Mouse (Mus musculus) A20 (cell line): Measurements from ENCODE around the gene Fbp2.
A peak's percentile ranks its signal among the peaks of the same experiment; 100 is the strongest.

Experiments used
- DNase-seq: peaks from one replicate; pipeline ENCODE4 v3.0.0-alpha.2; 2011; ENCODE audit warnings: low read depth, low spot score

The Fbp2 gene

DNA sequence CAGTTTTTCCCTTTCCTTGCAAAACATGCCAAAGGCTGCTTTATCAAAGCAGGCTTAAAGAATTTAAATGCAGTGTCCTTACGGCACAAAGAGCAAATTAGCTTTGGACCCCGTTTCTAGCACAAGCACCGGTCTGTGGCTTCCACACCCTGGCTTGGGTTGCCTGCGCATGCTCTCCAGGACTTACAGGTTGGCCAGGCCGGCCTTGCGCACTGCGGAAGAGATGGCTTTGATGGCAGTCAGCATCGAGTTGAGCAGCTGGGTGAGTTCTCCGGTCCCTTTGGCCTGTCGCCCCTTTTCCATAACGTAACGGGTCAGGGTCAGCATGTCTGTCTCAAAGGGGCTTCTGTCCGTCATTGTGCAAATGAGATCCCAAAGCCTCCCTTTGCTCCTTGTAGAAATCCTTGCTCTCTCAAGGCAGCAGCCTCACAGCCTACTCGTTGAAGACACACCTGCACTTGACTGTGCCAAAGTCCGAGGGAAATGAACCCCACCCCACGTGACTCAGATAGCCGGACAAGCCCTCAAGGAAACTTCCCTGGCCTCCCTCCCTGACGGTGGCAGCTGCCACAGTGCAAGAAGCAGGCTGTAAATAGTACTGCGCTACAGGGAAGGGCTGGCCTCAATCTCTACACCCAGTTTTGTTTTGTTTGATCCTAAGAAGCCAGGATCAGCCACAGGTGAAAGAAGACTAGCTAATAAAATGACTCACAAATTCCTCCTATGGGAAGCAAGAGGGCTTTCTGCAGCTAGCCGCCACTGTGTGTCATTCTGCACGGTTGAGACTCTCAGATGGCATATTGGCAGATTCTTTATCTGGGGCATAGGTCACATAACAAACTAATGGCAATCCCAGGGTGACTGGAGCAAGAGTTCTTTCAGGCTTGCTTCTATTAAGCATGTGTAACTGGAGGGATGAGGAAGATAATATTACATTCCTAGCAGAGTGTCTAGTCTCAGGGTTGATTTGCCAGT, at the start of gene Fbp2:
Fbp2 (minus strand) TSS at position 482 of the 975 bp plus-strand sequence.
- DNase-seq = no peak

DNA sequence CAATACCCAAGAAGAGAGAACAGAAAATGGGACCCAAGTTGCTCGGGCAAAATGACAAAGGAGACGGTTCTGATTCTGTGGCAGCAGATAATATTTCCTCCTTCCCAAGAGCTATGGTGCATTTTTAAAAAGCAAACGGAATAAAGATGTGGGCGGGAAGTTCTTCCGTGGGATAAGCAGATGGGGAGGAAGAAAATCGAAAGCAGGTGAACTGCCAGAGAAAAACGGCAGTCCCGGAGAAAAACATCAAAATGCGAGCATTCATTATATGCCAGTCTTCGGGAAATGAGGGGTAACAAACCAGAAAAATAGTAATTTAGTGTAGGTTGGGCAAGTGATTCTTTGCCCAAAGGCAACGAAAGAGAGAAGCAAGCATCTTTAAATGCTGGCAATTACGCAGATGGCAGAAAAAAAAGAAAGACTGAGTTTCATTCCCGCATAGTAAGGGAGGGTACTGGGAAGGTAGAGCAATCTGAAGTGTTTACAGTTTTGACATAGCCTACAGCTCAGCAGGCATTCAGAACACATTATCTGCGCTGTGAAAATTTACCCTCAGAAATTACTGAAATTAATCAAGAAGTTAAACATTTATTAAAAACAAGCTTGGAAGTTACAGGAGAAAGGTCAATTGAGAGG, 49.4 kb upstream of the Fbp2 start:
- DNase-seq = no peak

DNA sequence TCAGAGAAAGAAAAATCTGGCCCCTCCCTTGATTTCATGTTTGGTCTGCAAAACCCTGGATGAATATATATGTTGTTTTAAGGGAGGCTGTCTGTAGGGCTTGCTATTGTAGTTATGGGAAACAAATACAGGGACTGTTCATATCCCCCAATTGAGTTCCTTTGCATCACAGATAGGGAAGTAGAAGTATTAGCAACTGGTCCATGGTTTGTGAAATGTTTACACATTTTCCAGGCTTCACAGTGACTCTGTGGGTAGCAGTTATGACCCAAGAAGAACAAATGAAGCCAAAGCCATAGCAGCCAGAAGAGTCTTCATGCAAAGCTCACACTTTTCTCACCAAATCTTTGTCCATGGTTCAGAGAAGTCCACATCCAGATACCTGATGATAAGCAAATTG, 42.9 kb upstream of the Fbp2 start:
- DNase-seq = no peak

DNA sequence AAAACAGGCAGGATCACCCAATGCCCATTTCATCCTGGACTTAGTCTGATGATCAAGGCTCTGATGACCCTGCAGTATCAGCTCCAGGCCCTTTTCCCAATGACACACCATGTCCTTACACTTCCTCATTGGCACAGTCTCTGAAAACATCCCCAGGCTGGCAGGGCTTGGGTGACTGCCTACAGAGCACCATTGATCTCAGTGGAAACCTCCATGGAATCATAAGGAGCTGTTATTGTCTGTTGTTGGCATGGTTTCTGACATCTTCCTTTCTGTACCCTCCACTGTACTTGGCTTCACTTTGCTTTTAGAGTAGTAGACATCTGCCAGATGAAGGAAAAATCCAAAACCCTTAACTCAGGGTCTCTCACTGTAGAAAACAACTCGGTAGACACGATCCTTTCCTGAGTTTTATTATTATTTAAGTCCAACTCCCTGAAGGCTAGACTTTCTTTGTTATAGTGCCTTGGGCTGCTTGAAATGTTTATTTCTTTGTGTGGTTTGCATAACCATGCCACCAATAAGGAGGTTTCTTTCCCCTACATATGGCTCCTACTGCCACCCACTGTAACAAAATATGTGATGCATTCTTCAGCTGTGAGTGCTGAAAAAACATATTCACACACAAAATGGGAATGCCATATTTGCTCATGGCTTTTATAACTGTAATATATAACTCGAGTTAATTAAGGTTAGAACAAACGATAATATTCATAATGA, 39.9 kb upstream of the Fbp2 start:
- DNase-seq = no peak

DNA sequence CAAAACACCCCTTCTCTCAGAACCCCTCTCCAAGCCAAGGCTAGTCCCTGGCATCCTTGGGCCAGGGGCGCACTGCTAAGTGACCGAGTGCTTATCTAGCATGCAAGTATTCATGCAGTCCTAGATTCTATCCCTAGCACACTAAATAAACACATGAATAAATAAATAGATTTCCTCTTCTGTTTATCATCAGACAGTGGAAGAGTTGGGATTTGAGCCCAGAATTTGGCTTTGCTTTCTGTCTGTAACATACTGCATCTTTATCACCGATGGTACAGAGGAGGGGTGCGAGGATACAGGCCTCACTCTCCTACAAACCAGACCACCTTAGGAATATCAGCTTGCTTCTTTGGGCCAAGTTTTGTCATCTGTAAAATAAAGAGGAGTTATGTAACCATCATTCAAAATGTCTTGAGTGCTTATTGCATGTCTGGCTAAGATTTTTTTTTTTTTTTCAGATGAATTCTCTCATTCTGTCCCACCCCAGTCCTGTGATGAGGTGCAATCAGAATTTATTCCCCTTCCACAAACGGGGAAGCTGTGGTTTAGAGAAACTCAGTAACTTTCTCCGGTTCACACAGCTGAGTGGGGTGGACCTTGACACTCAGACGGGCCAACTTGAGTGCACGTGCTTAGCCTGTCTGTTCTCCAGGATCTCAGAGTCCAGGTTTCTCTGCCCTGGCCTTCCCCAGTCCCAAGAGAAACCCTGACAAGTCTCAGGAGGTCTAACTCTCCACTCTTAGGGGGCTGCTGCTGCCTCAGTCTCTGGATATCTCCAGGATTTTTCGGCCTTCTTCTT, 35.0 kb upstream of the Fbp2 start:
- DNase-seq = no peak

DNA sequence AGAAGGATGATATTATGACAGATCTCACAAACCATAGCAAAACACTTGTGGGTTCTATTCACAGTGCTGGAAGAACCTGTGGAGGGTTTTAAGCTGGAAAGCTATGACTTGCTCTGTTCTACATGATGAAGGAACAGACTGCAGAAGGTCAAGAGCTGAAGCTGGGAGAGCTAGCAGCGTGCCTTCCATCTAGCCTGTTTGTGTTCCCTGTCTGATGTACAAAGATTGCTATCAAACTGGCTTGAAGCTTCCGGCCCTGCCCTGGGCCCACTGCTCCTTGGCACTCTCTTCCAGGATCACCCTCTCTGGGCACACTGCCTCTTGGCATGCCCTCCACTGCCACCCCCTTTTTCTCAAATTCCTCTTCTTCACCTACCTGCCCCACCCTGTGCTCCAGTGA, 31.1 kb upstream of the Fbp2 start:
- no peak for DNase-seq

DNA sequence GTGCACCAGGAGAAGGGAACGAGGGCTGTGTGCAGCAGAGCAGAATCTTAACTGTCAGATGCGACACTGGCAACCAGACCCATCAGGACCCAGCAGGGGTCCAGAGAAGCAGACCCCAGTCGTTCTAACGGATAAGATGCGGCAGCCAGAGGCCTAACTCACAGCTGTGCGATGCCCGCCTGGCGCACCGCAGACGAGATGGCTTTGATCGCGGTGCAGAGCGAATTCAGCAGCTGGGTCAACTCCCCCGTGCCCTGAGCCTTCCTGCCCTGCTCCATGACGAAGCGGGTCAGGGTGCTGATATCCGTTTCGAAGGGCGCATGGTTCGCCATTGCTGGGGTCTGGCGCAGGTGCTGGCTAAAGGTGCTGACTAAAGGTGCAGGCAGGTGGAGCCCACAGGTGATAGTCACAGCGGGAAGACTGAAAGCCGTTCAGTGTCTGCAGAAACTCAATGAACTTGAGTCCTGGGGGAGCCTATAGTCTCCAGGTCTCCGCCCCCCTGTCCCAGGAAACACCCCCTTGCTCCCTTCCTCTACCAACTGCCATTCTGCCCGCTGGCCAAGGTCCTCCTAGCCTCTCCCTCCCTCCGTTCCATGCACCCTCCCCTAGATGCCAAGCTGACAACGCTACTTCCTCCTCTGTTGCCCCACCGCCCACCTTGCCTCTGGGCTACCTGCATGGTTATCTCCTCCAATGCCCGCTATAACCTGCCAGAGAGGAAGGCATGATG, 29.7 kb upstream of the Fbp2 start, which contains the start of gene Fbp1:
Fbp1 (minus strand) TSS at position 571 of the 730 bp plus-strand sequence.
- DNase-seq = no peak

DNA sequence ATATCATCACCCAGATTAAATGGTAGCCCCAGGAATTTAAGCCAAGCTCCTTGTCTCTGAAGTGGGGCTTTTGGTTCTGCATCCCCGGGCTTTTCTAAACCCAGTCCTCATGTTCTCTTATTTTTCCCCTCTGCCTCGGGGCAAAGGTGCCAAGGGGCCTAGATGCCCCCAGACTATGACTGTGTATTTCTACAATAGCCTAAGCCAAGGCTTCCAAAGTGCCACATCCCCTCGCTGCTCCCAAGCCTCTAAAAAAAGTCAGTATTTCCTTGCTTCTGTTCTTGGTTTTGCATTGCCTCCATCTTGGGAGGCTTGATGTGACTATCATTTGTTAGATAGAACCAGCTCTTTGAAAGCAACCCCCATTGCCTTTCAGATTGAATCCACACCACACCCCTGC, 26.3 kb upstream of the Fbp2 start:
- DNase-seq = no peak

DNA sequence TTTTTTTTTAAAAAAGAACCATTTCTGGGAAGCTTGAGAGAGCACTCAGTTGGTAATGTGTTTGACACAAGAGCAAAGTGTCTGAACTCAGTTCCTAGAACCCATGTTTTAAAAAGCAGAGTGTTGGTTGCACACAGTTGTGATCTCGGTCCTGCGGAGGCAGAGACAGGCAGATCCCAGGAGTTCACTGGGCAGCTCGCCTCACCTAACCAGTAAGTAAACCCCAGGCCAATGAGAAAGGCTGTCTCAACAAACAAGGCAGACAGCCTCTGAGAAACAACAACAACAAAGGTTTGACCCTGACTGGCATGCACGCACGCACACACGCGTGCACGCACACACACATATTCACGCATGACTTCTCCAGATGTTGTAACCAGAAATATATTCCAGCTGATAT, 25.7 kb upstream of the Fbp2 start:
- DNase-seq = no peak

DNA sequence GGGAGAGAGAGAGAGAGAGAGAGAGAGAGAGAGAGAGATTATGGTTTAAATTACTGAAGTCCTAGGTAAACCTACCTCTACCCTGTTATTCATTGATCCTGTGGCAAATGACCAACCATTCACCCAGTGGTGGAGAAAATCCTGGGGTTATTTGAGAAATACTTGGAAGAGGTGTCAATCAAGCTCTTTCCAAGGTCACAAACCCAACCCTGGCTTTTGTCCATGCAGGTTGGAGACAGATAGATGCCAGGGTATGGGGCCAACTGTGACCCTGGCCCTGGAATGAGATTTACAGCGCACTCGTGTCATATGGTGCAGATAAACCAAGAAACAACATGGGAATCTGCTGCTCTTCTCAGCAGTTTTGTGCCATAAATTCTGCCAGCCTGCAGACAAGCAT, 25.2 kb upstream of the Fbp2 start:
- DNase-seq = no peak

DNA sequence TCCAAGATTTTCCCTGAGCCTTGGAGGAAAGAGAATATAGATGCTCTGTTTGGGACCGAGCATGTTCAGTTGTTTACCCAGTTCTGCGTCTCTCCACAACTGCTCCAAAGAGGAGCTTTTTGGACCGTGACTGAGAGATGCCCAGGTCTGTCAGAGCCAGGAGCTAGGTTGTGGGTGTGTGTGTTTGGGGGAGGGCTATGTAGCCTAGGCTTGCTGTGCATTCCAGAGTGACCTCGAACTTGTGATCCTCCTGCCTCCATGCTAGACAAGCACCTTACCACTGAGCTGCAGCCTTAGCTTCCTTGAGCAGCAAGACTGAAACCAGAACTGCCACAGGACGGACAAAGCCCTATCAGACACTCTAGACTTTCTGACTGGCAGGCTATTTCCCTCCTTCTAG, 24.6 kb upstream of the Fbp2 start:
- no peak for DNase-seq

DNA sequence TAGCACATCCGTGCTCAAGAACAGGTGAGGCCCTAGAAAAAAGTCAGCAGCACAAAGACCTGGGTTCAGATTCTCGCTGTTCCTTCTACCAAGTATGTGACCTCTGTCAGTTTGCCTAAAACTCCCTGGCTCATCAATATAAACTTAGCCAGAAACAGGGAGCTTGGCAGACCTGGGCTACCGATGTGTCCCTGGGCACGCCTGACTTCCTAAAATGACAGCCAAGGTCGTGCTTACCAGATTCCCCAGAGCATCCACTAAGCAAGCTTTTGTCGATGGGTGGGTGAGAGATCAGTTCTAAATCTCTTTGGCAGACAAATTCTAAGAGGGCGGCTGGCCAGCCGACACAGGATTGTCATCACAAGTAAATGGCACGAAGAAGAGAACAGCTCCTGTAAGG, 23.1 kb upstream of the Fbp2 start:
- no peak for DNase-seq

DNA sequence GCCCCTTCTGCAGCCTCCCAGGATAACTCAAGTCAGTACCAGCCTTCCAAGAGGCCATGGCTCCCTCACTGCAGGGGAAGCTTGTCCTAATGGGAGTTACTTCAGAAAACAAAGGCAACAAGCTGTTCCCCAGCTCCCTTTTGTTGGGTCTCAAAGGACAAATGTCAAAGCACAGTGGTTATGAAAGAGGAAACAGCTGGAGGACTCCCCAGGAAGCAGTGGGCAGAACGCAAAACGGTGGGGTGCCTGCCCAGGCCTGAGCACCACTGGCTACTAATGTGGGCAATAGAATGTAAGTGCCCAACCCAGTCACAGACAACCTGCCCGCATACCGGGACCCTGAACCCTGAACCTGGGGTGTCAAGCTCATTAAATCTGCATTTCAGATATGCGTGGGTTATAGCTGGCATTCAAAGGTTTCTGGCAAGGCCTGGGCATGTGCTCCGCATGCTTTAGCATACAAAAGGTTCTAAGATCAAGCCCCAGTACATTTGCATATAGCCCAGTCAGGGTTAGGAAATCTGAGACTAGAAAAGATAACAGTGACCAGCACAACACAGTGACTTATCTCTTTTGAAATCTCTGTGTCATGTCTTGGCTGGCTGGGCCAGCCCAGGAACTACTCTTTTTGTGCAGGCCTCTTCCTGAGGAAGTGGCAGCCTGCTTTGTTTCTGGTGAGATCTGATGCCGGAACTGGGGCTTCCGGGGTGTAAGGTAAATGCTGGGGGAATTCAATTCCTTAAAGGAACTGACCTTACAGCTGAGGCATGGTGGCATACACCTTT, 21.8 kb upstream of the Fbp2 start:
- peak; percentile 15 for DNase-seq

DNA sequence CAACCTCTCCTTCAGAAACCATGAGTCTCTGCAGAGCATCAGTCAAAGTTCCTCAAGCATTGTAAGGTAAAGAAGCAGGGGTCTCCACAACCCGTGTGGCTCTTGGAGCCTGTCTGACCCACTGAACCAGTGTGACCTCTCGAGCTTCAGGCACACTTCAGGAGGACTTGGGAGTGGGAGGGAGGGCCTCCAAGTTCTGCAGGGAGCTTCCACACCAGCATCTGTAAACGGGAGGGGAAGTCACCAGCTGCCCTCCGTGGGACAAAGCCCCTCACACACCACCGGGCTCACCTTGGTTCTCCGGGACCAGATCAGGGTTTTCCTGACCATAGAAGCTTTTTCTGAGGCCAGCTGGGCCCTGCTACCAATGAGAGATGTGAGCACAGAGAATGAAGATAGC, 21.2 kb upstream of the Fbp2 start:
- DNase-seq = no peak

DNA sequence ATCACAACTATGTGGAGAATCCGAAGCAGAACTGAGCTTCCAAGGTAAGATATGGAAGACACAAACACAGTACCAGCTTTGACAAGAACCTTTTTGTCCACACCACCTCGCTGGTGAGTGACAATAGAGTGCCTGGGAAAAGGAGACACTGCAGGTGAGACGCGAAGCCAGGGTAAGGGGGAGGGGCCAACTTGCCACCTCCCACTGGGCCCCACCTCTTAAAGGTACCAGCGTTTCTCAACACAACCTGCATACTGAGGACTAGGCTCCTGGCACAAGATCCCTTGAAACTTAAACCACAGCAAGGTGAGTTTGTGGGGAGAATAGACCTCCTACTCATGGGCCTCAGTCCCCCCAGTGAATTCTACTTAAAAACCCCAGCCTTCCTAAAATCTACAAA, 19.0 kb upstream of the Fbp2 start:
- DNase-seq = no peak

DNA sequence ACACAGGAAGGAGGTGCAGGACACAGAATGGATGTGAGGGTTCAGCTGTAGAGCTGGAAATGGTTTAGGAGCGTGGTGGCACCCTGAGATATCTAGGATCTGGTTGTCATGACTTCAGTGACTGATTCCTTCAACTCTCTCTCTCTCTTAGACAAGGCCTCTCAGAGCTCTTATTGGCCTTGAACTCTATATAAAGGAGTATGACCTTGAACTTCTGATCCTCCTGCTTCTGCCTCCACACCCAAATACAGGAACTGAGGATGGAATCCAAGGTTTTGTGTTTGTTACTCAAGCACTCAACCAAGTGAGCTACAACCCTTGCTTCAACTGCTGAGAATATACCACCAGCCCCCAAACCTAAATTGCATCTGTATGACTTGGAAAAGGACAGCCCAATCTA, 17.9 kb upstream of the Fbp2 start:
- DNase-seq = no peak

DNA sequence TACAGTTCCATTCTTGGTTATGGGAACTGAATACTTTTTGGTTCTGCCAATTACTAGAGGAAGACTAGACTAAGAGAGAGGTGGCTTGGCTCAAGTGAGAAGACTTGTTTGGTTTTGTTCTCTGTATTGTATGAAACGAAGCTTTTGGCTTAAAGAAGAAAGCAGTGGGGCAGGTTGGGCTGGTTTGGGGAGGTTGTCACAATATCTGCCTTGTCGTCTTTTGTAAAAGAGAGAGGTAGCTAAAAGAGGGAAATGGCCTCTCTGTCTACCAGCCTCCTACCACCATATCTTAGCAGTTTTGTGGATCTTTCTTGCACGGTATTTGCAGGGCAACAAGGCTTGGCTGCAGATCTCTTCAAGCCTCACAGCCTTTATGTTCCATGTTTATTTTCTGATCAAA, 14.0 kb upstream of the Fbp2 start:
- no peak for DNase-seq

DNA sequence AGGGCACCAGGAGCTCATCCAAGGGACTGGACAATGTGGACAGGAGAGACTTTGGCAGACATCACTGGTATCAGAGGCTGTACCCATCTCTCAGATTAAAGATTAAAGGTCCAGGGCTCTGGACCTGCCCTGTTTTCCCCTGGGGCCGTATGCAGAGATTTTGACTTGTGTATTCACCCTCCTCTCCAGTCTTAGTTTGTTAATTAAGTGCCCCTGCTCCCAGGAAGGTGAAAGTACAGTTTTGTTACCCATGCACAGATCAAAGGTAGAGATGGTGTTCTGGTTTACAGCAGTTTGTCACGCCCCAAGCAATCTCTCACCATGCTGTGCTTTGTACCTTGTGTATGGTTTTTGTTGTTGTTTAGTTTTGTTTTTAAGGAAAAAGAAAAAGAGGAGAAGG, 12.4 kb upstream of the Fbp2 start:
- no peak for DNase-seq

DNA sequence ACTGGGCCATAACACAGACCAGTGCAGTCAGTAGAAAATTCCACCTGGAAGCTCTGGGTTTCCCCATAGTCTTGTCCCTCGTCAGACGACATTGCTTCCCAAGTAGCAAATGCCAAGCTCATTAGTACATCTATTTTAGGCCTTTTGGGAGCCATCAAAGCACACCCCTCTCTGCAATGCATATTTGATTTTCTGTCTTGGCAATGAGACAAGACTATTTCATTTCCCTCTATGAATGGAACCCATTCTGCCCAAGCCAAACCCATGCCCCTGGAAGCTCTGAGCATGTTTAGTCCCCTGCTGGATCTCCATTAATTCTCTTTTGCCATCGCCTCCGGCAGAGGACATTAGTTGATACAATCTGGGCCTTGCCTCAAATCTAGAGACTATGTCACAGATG, 8.6 kb upstream of the Fbp2 start:
- no peak for DNase-seq

DNA sequence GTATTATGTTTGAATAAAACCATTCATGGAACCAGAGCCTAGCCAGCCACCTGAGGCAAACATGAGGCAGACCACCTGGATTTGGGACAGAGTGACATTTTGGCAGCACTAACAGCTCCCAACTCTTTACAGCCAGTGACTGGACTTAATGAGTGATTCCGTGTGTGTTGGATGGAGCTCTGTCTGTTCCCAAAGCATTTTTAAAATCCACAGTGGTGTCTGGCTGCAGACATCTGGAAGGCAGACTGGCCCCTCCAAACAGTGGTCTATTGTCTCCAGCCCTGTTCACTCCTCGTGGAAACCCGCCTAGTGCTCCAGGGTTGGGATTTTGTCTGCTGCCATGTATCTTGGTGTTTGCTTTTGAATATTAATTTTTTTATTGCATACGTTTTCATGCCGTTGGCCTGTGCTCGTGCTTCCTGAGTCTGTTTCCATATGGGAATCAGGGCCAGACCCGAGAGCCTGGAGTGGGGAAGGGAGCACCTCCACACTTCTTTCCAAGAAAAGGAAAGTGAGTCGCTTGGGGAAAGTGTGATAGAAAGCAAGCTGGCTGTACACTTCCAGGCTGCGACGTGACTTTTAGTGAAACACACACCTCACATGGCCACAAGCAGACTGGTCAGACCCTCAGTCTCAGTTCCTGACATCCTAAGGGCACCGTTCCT, 7.6 kb upstream of the Fbp2 start:
- DNase-seq = no peak
